Mouse (Mus musculus) forebrain, embryonic 10.5 days (tissue): ENCODE data around the gene Med12l. TPM values are rescaled to one million over a fixed set of nuclear protein-coding genes. Genes with fewer than 3 reads are reported as not detected.

Experiments
- DNase-seq: peaks from one replicate; pipeline ENCODE4 v3.0.0-alpha.2; 2017; ENCODE audit warnings: low spot score; ENCODE audit errors: extremely low spot score
- H3K27ac ChIP-seq: fragments of 300-500 bp; sonication (generic); 2 replicates; pipeline ENCODE4 v1.5.1; 2016; ENCODE audit warnings: mild to moderate bottlenecking
- H3K27me3 ChIP-seq: fragments of 300-500 bp; sonication (generic); 2 replicates; pipeline ENCODE4 v1.6.1; 2016; ENCODE audit warnings: mild to moderate bottlenecking; ENCODE audit not compliant: poor library complexity, severe bottlenecking
- H3K36me3 ChIP-seq: fragments of 300-500 bp; sonication (generic); replicated peaks from 2 replicates; pipeline ENCODE4 v1.6.1; 2016; ENCODE audit warnings: mild to moderate bottlenecking, moderate library complexity
- H3K4me1 ChIP-seq: fragments of 300-500 bp; sonication (generic); 2 replicates; pipeline ENCODE4 v1.6.1; 2016
- H3K4me3 ChIP-seq: fragments of 300-500 bp; sonication (generic); 2 replicates; pipeline ENCODE4 v1.5.1; 2016; ENCODE audit warnings: mild to moderate bottlenecking, moderate library complexity
- H3K9me3 ChIP-seq: fragments of 300-500 bp; sonication (generic); 2 replicates; pipeline ENCODE4 v1.6.1; 2016; ENCODE audit warnings: mild to moderate bottlenecking, moderate library complexity
- WGBS: fragments of 180-500 bp; shearing (Covaris S2); methylation state at CpG from one replicate; pipeline ENCODE4 v1.1.7; 2016; 5-methylcytosine and 5-hydroxymethylcytosine counted together
- polyA plus RNA-seq: library from polyadenylated mRNA; unstranded; fragments of >200 nt; fragmentation: Nextera tagmentation; extraction: Ambion mirVana; gene quantifications from 2 replicates; pipeline ENCODE4 v1.2.1, GENCODE M21; 2016

The Med12l gene
- polyA plus RNA-seq, 1 experiment from 2014 or later: 3.1 TPM

DNA sequence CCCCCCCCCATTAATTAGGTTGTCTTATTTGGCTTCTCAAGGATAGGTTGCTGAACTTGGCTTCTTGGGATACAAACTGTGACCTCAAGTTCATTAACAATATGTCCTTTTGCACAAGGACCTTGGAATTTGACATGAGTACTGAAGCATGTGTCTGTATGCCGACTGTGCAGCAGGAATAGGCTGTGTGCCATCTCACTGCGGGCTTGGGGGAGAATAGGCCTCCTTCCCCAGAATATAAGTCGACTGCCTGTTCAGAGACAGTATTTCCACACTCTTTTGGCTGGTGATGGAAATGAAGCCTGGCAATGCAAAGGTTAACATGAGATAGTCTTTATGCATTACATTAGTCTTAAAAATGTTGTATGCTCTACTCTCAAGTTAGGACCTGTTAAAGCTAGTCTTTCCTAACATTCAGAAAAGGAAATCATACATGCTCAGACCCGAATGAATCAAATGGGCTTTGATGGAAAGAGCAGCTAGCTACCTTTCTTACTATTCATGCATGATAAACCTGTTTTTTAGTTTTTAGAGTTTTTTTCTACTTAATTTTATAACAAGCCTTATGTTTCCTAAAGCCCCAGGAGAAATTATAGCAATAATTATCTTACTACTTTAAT, 191.8 kb downstream of the Med12l start:
- 87% methylated on average over 4 of the region's 4 CpGs for WGBS
- no peak for DNase-seq
- no peaks in the 10 kb centered on the region for H3K36me3 ChIP-seq

DNA sequence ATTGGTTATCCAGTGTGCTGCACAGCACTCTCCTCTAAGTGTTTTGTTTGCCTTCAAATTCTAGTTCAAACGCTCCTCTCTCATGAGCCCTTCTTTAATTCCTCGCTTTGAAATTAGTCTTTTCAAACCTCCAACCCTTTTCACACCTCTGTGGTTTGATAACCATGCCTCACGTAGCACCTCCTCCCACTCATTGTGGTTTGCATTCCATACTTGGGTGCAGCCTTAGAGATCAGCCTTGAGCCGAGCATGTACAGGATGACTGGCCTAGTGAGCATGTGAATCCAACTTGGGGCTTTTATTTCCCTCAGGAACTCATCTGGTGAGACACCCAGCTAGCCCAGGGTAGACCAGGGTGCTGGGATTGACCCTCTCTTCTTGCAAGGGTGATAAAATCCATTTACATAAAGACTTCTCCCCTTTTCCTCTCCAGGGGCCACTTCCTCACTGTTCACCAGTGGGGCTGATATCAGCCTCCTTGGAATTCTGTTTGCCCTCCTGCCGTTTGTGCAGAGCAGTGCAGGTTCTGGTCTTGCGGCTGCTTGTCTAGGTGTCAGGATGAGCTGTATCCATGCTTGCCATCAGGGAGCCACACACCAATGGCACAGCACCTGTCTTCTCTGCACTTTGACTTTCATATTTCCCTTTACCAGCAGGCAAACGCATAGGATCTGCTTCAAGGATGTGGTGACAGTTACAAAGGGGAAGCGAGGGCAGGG, 198.3 kb downstream of the Med12l start:
- DNase-seq: no peak
- H3K4me1 ChIP-seq: 0 out of 2 replicates have a peak, but pooled peaks cover 8% of the 10 kb centered on the region
- no peaks in the 10 kb centered on the region for H3K36me3 ChIP-seq
- H3K27ac ChIP-seq: no peak overlapping the region
- H3K9me3 ChIP-seq: no peaks in the 10 kb centered on the region
- WGBS: 87% methylated on average over 8 of the region's 8 CpGs
- H3K27me3 ChIP-seq: no peaks in the 10 kb centered on the region
- no peak overlapping the region for H3K4me3 ChIP-seq

More for the DNA sequence above, 191.8 kb downstream of the Med12l start:
- no peaks in the 10 kb centered on the region for H3K27me3 ChIP-seq
- no peaks in the 10 kb centered on the region for H3K4me1 ChIP-seq
- no peaks in the 10 kb centered on the region for H3K9me3 ChIP-seq
- no peak overlapping the region for H3K4me3 ChIP-seq
- no peak overlapping the region for H3K27ac ChIP-seq

DNA sequence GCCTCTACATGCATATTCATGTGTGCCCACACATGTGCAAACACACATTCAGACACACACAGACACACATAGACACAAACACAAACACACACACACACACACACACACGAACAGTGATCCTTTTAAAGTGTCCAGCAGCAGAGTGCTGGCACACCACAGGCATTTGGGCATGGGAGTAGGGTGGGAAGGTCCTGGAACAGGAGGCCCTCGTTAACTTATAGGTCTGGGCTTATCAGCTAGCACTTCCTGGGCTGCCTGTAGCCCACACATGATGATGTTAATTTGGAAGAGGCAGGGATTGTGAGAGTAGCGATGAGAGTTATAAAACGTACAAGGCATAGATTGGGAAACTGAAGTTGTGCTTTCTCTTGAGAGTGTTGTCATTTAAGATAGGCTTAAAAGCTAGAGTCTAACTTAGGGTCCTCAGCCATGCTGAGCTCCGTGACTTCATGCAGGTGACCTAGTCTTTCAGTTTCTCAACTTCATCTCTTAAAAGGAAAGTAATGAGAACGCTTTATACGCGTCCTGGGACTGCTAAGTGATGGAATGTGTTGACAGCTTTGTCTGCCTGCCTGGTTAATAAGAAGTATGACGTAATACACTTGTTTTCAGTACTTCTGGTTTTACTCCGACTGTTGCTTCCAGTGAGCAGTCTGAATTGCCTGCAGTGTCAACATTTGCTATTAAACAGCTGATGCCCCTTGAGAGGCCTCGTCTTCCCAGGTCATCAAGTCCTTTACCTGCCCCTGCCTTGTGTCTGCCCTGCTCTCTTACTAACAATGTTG, 199.3 kb downstream of the Med12l start:
- WGBS: 85% methylated on average over 11 of the region's 11 CpGs
- no peaks in the 10 kb centered on the region for H3K36me3 ChIP-seq
- H3K27ac ChIP-seq: no peak overlapping the region
- no peaks in the 10 kb centered on the region for H3K27me3 ChIP-seq
- H3K4me1 ChIP-seq: 0 out of 2 replicates have a peak, but pooled peaks cover 8% of the 10 kb centered on the region
- no peak overlapping the region for H3K4me3 ChIP-seq
- DNase-seq: no peak
- H3K9me3 ChIP-seq: no peaks in the 10 kb centered on the region

DNA sequence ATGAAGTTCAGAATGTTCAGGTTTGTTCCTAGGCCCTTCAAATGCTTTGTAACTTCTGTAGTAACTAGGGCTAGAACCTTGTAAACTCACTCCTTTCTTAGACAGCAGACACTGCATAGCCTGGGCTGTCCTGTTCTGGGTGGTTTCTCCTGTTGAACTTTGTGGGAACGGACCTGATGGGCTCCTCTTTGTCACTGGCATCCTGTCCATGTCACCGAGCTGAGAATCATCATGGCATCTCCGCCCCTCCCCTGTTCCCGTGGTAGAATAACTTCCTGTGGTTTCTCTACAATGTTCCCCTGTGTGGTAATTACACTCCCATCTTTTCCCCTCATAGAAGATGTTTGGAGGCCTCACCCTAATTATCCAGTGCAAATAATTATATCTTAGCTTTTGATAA, 200.3 kb downstream of the Med12l start:
- H3K9me3 ChIP-seq: no peaks in the 10 kb centered on the region
- WGBS: 83% methylated on average over 4 of the region's 4 CpGs
- H3K4me3 ChIP-seq: no peak overlapping the region
- no peaks in the 10 kb centered on the region for H3K36me3 ChIP-seq
- no peak overlapping the region for H3K27ac ChIP-seq
- H3K27me3 ChIP-seq: no peaks in the 10 kb centered on the region
- 0 out of 2 replicates have a peak, but pooled peaks cover 8% of the 10 kb centered on the region for H3K4me1 ChIP-seq
- DNase-seq: no peak

GRCm38 (mm10) chr3:59208650-59209548, 203.3 kb downstream of the Med12l start:
- DNase-seq: no peak
- Histone ChIP-seq H3K4me3 (no peak overlapping the region), H3K27ac (no peak overlapping the region), H3K9me3 (no peaks in the 10 kb centered on the region), H3K27me3 (no peaks in the 10 kb centered on the region), H3K36me3 (no peaks in the 10 kb centered on the region), H3K4me1 (0 out of 2 replicates have a peak, but pooled peaks cover 8% of the 10 kb centered on the region)
- 72% methylated on average over 4 of the region's 4 CpGs for WGBS

GRCm38 (mm10) chr3:59210089-59210488, 204.5 kb downstream of the Med12l start:
- no peak for DNase-seq
- Histone ChIP-seq H3K27me3 (no peaks in the 10 kb centered on the region), H3K9me3 (no peaks in the 10 kb centered on the region), H3K4me3 (no peak overlapping the region), H3K4me1 (0 out of 2 replicates have a peak, but pooled peaks cover 3% of the 10 kb centered on the region), H3K27ac (no peak overlapping the region), H3K36me3 (no peaks in the 10 kb centered on the region)
- 82% methylated on average over 8 of the region's 8 CpGs for WGBS

- H3K4me3 ChIP-seq: no peak within 1 kb of the TSS
- H3K27me3 ChIP-seq: no peaks in the 10 kb centered on the region
- no peak for DNase-seq
- H3K4me1 ChIP-seq: 0 out of 2 replicates have a peak, but pooled peaks cover 3% of the 10 kb centered on the region
- H3K27ac ChIP-seq: no peak within 1 kb of the TSS
- no peaks in the 10 kb centered on the region for H3K9me3 ChIP-seq
- no peaks in the 10 kb centered on the region for H3K36me3 ChIP-seq
- 92% methylated on average over 6 of the region's 6 CpGs for WGBS
Observed at GRCm38 (mm10) chr3:59210727-59211126, 205.1 kb downstream of the Med12l start, which contains the start of gene P2ry13. P2ry13 (minus strand) TSS chr3:59210882.

GRCm38 (mm10) chr3:59211784-59212183, 206.2 kb downstream of the Med12l start:
- WGBS: 90% methylated on average over 8 of the region's 8 CpGs
- H3K9me3 ChIP-seq: no peaks in the 10 kb centered on the region
- 0 out of 2 replicates have a peak, but pooled peaks cover 3% of the 10 kb centered on the region for H3K4me1 ChIP-seq
- DNase-seq: no peak
- H3K27ac ChIP-seq: no peak overlapping the region
- H3K4me3 ChIP-seq: no peak overlapping the region
- H3K27me3 ChIP-seq: no peaks in the 10 kb centered on the region
- no peaks in the 10 kb centered on the region for H3K36me3 ChIP-seq

- Histone ChIP-seq H3K9me3 (no peaks in the 10 kb centered on the region), H3K36me3 (no peaks in the 10 kb centered on the region), H3K4me3 (no peak overlapping the region), H3K27ac (no peak overlapping the region), H3K27me3 (no peaks in the 10 kb centered on the region), H3K4me1 (0 out of 2 replicates have a peak, but pooled peaks cover 3% of the 10 kb centered on the region)
- no peak for DNase-seq
Observed at GRCm38 (mm10) chr3:59212404-59212803, 206.8 kb downstream of the Med12l start.

DNA sequence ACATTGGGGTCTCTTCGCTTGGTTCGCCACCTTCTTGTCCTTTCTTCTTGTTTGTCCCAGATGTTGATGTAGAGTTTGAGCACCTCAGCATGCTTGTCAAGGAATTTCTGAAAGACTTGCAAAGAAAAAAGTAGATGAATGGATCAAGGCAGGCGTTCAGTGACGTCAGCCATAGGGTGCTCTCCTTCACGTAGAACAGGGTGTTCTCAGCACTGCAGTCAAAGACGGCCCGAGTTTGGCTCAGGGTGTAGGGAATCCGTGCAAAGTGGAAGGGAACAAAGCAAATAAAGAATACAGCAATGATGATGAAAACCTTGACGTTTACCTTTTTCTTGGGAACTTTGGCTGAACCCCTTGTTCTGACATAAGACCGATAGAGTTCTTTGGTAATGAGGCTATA, 211.6 kb downstream of the Med12l start:
- H3K9me3 ChIP-seq: no peaks in the 10 kb centered on the region
- H3K27ac ChIP-seq: no peak overlapping the region
- DNase-seq: no peak
- H3K4me3 ChIP-seq: no peak overlapping the region
- 95% methylated on average over 10 of the region's 10 CpGs for WGBS
- no peaks in the 10 kb centered on the region for H3K27me3 ChIP-seq
- no peaks in the 10 kb centered on the region for H3K4me1 ChIP-seq
- H3K36me3 ChIP-seq: no peaks in the 10 kb centered on the region

GRCm38 (mm10) chr3:59219326-59219725, 213.7 kb downstream of the Med12l start:
- 96% methylated on average over 2 of the region's 2 CpGs for WGBS
- no peaks in the 10 kb centered on the region for H3K9me3 ChIP-seq
- no peak for DNase-seq
- no peak overlapping the region for H3K27ac ChIP-seq
- no peaks in the 10 kb centered on the region for H3K27me3 ChIP-seq
- no peak overlapping the region for H3K4me3 ChIP-seq
- no peaks in the 10 kb centered on the region for H3K4me1 ChIP-seq
- no peaks in the 10 kb centered on the region for H3K36me3 ChIP-seq

DNA sequence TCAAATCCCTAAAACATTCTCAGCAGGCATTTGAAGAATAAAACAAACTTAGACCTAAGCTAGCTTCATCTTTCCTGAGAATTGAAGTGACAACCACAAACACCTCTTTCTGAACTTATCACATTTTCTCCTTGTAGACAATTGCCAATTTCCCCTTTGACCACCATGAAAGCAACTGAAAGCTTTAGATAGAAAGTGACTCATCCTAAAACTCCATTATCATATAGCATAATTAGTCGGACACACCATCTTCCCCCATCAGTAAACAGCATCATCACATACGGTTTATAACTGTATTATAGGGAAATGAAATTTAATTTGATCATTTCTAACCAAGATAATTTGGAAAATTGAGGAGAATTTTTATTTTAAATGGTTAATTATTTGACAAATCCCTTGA, 216.7 kb downstream of the Med12l start:
- Histone ChIP-seq H3K36me3 (no peaks in the 10 kb centered on the region), H3K27me3 (no peaks in the 10 kb centered on the region), H3K4me1 (no peaks in the 10 kb centered on the region), H3K4me3 (no peak overlapping the region), H3K9me3 (no peaks in the 10 kb centered on the region), H3K27ac (no peak overlapping the region)
- WGBS: 98% methylated on average over 2 of the region's 2 CpGs
- no peak for DNase-seq
